Mouse (Mus musculus): ENCODE data around the gene Gpsm1. TPM values are rescaled to one million over a fixed set of nuclear protein-coding genes. Genes with fewer than 3 reads are reported as not detected.

The Gpsm1 gene
- total RNA-seq, 2 experiments from 2014 or later, result 103 to 108 TPM

Other genes starting within 250 kb of the Gpsm1 start
- 10 to 100 TPM; 45.6 to 46.4 TPM for gene Nacc2, start 192.3 kb upstream of the Gpsm1 start, total RNA-seq (2021)
- gene Lhx3, start 107.2 kb upstream of the Gpsm1 start, total RNA-seq (2021), result not detected
- gene Qsox2, start 78.0 kb upstream of the Gpsm1 start, total RNA-seq (2021), result 10 to 100 TPM; 20.7 to 21.7 TPM
- gene Ccdc187, start 21.0 kb upstream of the Gpsm1 start, total RNA-seq (2021), result 1 to 10 TPM; 1.3 to 2.0 TPM
- 10 to 100 TPM; 26.7 to 27.6 TPM for gene Dnlz, start 36.6 kb downstream of the Gpsm1 start, total RNA-seq (2021)
- 1 to 10 TPM; 2.1 to 2.9 TPM for gene Card9, start 45.4 kb downstream of the Gpsm1 start, total RNA-seq (2021)
- gene Snapc4, start 65.1 kb downstream of the Gpsm1 start, total RNA-seq (2021), result 10 to 100 TPM; 78.8 to 80.9 TPM
- 100 to 1,000 TPM; 187 to 190 TPM for gene Entr1, start 73.8 kb downstream of the Gpsm1 start, total RNA-seq (2021)
- gene Pmpca, start 73.8 kb downstream of the Gpsm1 start, total RNA-seq (2021), result 100 to 1,000 TPM; 126 to 129 TPM
- 10 to 100 TPM; 17.3 to 19.6 TPM for gene Inpp5e, start 93.7 kb downstream of the Gpsm1 start, total RNA-seq (2021)
- gene Sec16a, start 129.7 kb downstream of the Gpsm1 start, total RNA-seq (2021), result 10 to 100 TPM; 43.6 to 46.3 TPM
- gene Notch1, start 201.1 kb downstream of the Gpsm1 start, total RNA-seq (2021), result 10 to 100 TPM; 26.4 to 30.5 TPM

All from left cerebral cortex, postnatal 10 days (tissue).